Mouse (Mus musculus): ENCODE results near the gene Itpr2. TPM values are rescaled to one million over a fixed set of nuclear protein-coding genes. Genes with fewer than 3 reads are reported as not detected.
"Not testable (repeated sequence)": the region's sequence is repeated elsewhere in the genome, so short reads cannot be mapped to it uniquely, and the experiment has no call there.

The Itpr2 gene
- polyA plus RNA-seq, 1 experiment from 2014 or later, result 32.4 TPM

GRCm38 (mm10) chr6:146469936-146470335 lies 32.1 kb downstream of the Itpr2 start:
- Histone ChIP-seq H3K4me3 (no peak overlapping the region), H3K9ac (no peak overlapping the region), H3K36me3 (peaks cover 21% of the 10 kb centered on the region), H3K27ac (ENCODE audit: poor library complexity, severe bottlenecking) (no peak overlapping the region), H3K4me2 (no peak overlapping the region), H3K4me1 (replicated peaks) (0 out of 2 replicates have a peak, but pooled peaks cover 2% of the 10 kb centered on the region), H3K27me3 (replicated peaks) (no peaks in the 10 kb centered on the region), H3K9me3 (replicated peaks) (no peaks in the 10 kb centered on the region)
- 73% methylated on average over 2 of the region's 2 CpGs for WGBS
- ATAC-seq (ENCODE audit: insufficient number of reproducible peaks, low FRiP score), result no peak

GRCm38 (mm10) chr6:146468361-146468760 lies 33.7 kb downstream of the Itpr2 start:
- 68% methylated on average over 8 of the region's 8 CpGs for WGBS
- Histone ChIP-seq H3K4me1 (replicated peaks) (no peaks in the 10 kb centered on the region), H3K27me3 (replicated peaks) (no peaks in the 10 kb centered on the region), H3K4me2 (no peak overlapping the region), H3K9ac (no peak overlapping the region), H3K4me3 (no peak overlapping the region), H3K27ac (ENCODE audit: poor library complexity, severe bottlenecking) (no peak overlapping the region), H3K9me3 (replicated peaks) (no peaks in the 10 kb centered on the region), H3K36me3 (peaks cover 25% of the 10 kb centered on the region)
- no peak for ATAC-seq (ENCODE audit: insufficient number of reproducible peaks, low FRiP score)

GRCm38 (mm10) chr6:146464645-146465042 lies 37.4 kb downstream of the Itpr2 start:
- H3K36me3 ChIP-seq, result peaks cover 25% of the 10 kb centered on the region
- H3K27me3 ChIP-seq (replicated peaks); H3K4me3 ChIP-seq; H3K9ac ChIP-seq; H3K4me2 ChIP-seq; H3K27ac ChIP-seq (ENCODE audit: poor library complexity, severe bottlenecking); H3K9me3 ChIP-seq (replicated peaks); ATAC-seq (ENCODE audit: insufficient number of reproducible peaks, low FRiP score): not testable (repeated sequence)
- peaks cover 10% of the 10 kb centered on the region; the same call in 1 of the 2 replicates for H3K4me1 ChIP-seq (replicated peaks)
- 94% methylated on average over 2 of the region's 2 CpGs for WGBS

GRCm38 (mm10) chr6:146464014-146464644 lies 37.9 kb downstream of the Itpr2 start:
- Histone ChIP-seq H3K4me1 (replicated peaks) (peaks cover 10% of the 10 kb centered on the region; the same call in 1 of the 2 replicates), H3K9ac (no peak overlapping the region), H3K27me3 (replicated peaks) (no peaks in the 10 kb centered on the region), H3K4me3 (no peak overlapping the region), H3K9me3 (replicated peaks) (no peaks in the 10 kb centered on the region), H3K36me3 (peaks cover 25% of the 10 kb centered on the region), H3K27ac (ENCODE audit: poor library complexity, severe bottlenecking) (no peak overlapping the region), H3K4me2 (no peak overlapping the region)
- WGBS, result 72% methylated on average over 8 of the region's 8 CpGs
- ATAC-seq (ENCODE audit: insufficient number of reproducible peaks, low FRiP score), result no peak

GRCm38 (mm10) chr6:146460936-146461335 lies 41.1 kb downstream of the Itpr2 start:
- H3K4me2 ChIP-seq, result no peak overlapping the region
- no peak overlapping the region for H3K4me3 ChIP-seq
- no peaks in the 10 kb centered on the region for H3K27me3 ChIP-seq (replicated peaks)
- H3K9ac ChIP-seq, result no peak overlapping the region; the same call in 1 of the 2 replicates
- peaks cover 10% of the 10 kb centered on the region for H3K36me3 ChIP-seq
- H3K4me1 ChIP-seq (replicated peaks), result peaks cover 10% of the 10 kb centered on the region; the same call in 1 of the 2 replicates
- H3K27ac ChIP-seq (ENCODE audit: poor library complexity, severe bottlenecking), result no peak overlapping the region
- no peak for ATAC-seq (ENCODE audit: insufficient number of reproducible peaks, low FRiP score)
- WGBS, result 64% methylated on average over 8 of the region's 8 CpGs
- no peaks in the 10 kb centered on the region for H3K9me3 ChIP-seq (replicated peaks)

GRCm38 (mm10) chr6:146458436-146458835 lies 43.6 kb downstream of the Itpr2 start:
- WGBS, result 61% methylated on average over 5 of the region's 5 CpGs
- Histone ChIP-seq H3K9me3 (replicated peaks) (no peaks in the 10 kb centered on the region), H3K4me1 (replicated peaks) (peaks cover 10% of the 10 kb centered on the region; the same call in 1 of the 2 replicates), H3K4me3 (no peak overlapping the region), H3K27me3 (replicated peaks) (no peaks in the 10 kb centered on the region), H3K4me2 (no peak overlapping the region), H3K27ac (ENCODE audit: poor library complexity, severe bottlenecking) (no peak overlapping the region), H3K36me3 (no peaks in the 10 kb centered on the region), H3K9ac (no peak overlapping the region)
- no peak for ATAC-seq (ENCODE audit: insufficient number of reproducible peaks, low FRiP score)

GRCm38 (mm10) chr6:146456741-146457140 lies 45.3 kb downstream of the Itpr2 start:
- Histone ChIP-seq H3K4me3 (no peak overlapping the region), H3K27ac (ENCODE audit: poor library complexity, severe bottlenecking) (no peak overlapping the region), H3K36me3 (no peaks in the 10 kb centered on the region), H3K27me3 (replicated peaks) (no peaks in the 10 kb centered on the region), H3K9ac (no peak overlapping the region), H3K4me1 (replicated peaks) (peaks cover 13% of the 10 kb centered on the region; the same call in 1 of the 2 replicates), H3K4me2 (no peak overlapping the region), H3K9me3 (replicated peaks) (no peaks in the 10 kb centered on the region)
- ATAC-seq (ENCODE audit: insufficient number of reproducible peaks, low FRiP score), result no peak
- 53% methylated on average over 5 of the region's 5 CpGs for WGBS

GRCm38 (mm10) chr6:146454520-146455511 lies 47.2 kb downstream of the Itpr2 start:
- H3K4me3 ChIP-seq, result no peak overlapping the region
- no peaks in the 10 kb centered on the region for H3K27me3 ChIP-seq (replicated peaks)
- WGBS, result 80% methylated on average over 10 of the region's 10 CpGs
- ATAC-seq (ENCODE audit: insufficient number of reproducible peaks, low FRiP score), result peak; percentile 95
- H3K36me3 ChIP-seq, result no peaks in the 10 kb centered on the region
- no peak overlapping the region for H3K27ac ChIP-seq (ENCODE audit: poor library complexity, severe bottlenecking)
- H3K9ac ChIP-seq, result no peak overlapping the region
- H3K9me3 ChIP-seq (replicated peaks), result no peaks in the 10 kb centered on the region
- no peak overlapping the region for H3K4me2 ChIP-seq
- 0 out of 2 replicates have a peak, but pooled peaks cover 2% of the 10 kb centered on the region for H3K4me1 ChIP-seq (replicated peaks)

- WGBS, result 82% methylated on average over 16 of the region's 16 CpGs
Measured at GRCm38 (mm10) chr6:146452474-146452873, 49.5 kb downstream of the Itpr2 start.

GRCm38 (mm10) chr6:146446032-146446704 lies 55.9 kb downstream of the Itpr2 start:
- Histone ChIP-seq H3K9me3 (replicated peaks) (0 out of 2 replicates have a peak, but pooled peaks cover 2% of the 10 kb centered on the region), H3K4me3 (no peak overlapping the region), H3K4me1 (replicated peaks) (0 out of 2 replicates have a peak, but pooled peaks cover 3% of the 10 kb centered on the region), H3K36me3 (no peaks in the 10 kb centered on the region), H3K27ac (ENCODE audit: poor library complexity, severe bottlenecking) (no peak overlapping the region), H3K9ac (no peak overlapping the region), H3K4me2 (no peak overlapping the region), H3K27me3 (replicated peaks) (no peaks in the 10 kb centered on the region)
- ATAC-seq (ENCODE audit: insufficient number of reproducible peaks, low FRiP score), result no peak
- 80% methylated on average over 11 of the region's 11 CpGs for WGBS

More at GRCm38 (mm10) chr6:146452474-146452873, 49.5 kb downstream of the Itpr2 start:
- H3K36me3 ChIP-seq, result no peaks in the 10 kb centered on the region
- H3K27ac ChIP-seq (ENCODE audit: poor library complexity, severe bottlenecking), result no peak overlapping the region
- H3K9ac ChIP-seq, result no peak overlapping the region
- H3K4me2 ChIP-seq, result no peak overlapping the region
- H3K9me3 ChIP-seq (replicated peaks), result no peaks in the 10 kb centered on the region
- no peak for ATAC-seq (ENCODE audit: insufficient number of reproducible peaks, low FRiP score)
- H3K4me3 ChIP-seq, result no peak overlapping the region
- no peaks in the 10 kb centered on the region for H3K27me3 ChIP-seq (replicated peaks)
- 0 out of 2 replicates have a peak, but pooled peaks cover 2% of the 10 kb centered on the region for H3K4me1 ChIP-seq (replicated peaks)

All from heart, embryonic 12.5 days (tissue).